Mouse (Mus musculus) liver, adult (tissue): ENCODE data around the gene Ttc23.

Experiments
- GATA4 ChIP-seq: IDR thresholded peaks from 2 replicates; pipeline ENCODE4 v1.6.1; 2014; ENCODE audit warnings: mild to moderate bottlenecking, low read length; ENCODE audit not compliant: insufficient replicate concordance

The Ttc23 gene

DNA sequence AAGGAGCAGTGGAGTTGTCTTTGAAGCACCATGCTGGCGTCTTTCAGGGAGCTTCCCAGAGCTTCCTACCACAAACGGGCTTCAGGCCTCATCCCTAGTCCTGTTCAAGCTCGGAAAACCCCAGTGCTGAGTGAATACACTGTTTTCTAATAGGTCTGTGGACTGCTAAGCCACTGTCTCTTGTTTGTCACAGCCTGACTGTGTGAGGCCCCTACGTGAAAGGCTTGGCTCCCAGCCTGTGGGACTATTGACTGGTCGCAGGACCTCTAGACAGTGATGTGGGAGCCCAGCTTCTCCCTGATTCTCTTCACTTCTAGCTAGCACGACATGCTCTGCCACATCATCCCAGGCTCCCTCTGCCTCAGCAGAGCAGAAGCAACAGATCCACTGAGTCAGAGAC lies 61.0 kb downstream of the Ttc23 start:
- TF ChIP-seq GATA4, result no peak

DNA sequence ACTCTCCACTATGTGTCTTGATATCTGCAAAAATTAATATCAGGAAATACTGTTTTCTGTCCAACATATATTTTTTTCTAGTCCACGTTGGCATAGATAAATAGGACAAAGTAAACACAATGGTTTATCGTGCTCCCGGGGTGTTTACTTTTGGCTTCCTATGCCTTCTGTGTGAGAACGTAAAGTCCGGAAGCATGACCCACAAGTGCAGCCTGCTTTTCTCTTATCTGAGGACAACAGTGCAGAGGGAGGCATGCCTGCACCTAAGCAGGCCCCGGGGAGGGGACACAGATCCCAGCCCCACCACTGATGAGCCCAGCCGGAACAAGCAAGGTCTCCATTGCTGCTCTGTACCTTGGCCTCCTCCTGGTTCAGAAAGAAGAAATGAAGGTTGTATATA lies 63.0 kb downstream of the Ttc23 start:
- 0 out of 2 replicates have a peak, but pooled peaks have one; percentile 9 for TF ChIP-seq GATA4

DNA sequence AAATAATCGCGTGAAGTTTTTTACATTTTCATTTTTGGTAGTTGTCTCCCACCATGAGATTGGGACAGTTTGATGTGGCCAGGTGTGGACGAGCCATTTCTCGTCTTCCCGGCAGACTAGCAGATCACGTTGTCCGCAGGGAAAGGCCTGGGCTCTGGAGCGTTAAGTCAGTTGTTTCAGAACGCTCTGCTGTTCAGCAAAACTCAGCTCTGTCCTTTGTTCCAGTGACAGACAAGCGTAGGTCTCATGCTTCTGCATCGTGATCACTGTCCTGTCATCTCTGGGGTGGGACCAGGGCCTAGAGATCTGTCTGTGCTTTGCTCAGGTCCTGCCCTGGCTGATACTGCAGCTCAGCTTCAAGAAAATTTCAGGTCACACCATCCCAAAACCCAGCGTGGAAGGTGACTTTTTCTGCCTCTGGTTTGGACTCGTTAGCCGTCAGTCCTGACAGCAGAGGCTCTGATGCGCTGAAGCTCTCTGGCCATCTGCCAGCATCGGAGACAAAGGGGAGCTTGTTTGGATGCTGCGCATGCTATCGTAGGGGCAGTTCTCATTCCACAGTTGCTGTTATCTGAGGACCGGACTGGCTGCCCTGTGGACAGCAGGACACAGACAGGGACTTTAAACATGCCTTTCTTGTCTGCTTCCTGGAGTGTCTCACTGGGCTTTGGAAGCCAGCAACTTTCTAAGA lies 66.8 kb downstream of the Ttc23 start:
- TF ChIP-seq GATA4, result no peak

DNA sequence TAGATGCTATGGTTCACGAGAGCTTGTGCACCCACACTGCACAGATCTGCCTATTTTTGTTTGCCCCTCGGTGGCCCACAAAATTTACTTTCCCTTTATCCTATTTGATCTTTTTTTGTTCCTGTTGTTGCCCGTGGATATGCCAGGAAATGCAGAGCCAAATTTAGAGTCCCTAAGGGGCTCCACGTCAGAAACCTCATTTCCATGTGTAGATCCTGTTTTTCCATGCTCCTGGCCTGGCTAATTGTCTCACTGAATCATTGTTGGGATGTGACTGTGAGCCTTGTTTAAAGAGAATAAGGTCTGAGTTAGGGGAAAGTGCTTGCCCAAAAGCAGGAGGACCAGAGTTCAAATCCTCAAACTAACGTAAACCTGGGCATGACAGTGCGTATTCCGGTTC lies 68.0 kb downstream of the Ttc23 start:
- no peak for TF ChIP-seq GATA4

DNA sequence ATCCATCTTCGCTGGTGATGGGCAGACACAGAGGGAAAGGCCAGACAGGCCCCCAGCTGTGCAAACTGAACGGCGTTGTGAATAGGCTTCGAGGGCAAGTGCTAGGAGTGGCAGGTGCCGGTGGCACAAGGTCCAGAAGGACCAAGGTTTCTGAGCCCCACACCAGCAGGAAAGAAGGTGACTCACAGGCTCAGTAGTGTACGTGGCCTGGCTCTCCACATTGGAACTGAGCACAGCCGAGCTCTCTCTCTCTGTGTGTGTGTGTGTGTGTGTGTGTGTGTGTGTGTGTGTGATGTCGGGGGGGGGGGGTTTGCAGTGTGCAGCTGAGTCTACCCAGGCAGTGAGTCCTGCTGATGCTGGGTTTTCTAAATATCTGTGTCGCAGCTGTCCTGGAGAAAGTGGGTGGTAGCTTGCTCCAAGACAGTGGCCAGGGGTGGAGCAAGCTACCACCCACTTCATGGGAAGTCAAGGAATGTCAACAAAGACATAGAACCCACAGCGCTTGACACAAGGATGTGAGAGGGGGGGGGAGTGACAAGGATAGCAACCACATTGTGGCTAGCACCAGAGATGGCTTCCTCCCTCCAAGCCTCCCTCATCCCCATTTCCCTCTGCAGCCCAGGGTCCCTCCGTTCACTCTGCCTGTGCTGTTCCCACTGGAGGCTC lies 69.1 kb downstream of the Ttc23 start:
- TF ChIP-seq GATA4, result no peak

DNA sequence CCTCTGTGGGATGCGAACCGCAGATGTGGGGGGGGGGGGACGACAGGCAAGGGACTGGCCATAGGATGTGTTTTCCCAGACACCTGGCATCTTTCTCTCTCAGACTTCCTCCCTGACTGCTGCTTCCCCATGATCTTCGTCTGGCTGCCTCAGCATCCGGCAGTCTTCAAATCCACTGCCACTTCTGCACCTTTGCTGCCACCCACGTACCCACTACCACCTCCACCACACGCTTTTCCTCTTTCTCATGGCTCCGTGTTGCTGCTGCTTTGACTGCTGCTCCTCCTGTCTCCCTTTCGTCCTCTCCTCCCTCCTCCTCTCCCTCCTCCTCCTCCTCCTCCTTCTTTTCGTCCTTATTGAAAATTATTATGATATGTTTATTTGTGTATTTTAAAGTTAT lies 69.7 kb downstream of the Ttc23 start:
- no peak for TF ChIP-seq GATA4

DNA sequence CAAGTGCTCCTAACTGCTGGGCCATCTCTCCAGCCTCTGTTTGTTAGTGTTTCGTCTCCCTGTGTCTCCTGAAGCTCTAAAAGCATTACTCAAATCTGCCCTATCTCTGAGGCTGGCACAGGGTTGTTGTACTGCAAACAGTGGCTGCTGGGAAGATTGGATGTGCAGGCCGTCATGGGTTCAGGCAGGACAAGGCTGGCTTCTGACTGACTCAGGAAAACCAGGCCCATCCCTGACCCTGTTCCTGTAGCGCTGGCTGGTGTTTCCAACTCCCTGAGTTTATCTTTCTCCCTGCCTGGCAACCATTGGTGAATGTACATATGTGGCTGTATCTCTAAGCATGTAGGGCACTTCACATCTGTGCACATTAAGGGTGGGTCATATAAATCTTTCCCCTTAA lies 70.3 kb downstream of the Ttc23 start:
- TF ChIP-seq GATA4, result no peak

DNA sequence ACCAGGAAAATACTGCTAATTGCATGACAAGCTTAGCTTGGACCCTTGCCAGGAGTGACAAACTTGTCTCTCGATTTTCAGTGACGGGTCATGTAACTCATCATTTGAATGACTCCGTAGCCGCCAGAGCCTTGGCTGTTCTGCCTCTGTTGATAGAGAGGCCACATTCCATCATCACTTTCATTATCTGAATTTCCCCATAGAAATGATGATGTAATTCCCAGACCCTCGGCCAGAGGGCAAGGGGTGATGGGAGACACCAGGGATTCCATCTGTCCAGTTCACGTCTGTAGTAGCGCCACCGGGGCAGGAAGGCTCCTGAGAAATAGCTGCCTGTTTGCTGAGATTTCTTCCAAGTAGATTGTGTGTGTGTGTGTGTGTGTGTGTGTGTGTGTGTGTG lies 71.6 kb downstream of the Ttc23 start:
- no peak for TF ChIP-seq GATA4

DNA sequence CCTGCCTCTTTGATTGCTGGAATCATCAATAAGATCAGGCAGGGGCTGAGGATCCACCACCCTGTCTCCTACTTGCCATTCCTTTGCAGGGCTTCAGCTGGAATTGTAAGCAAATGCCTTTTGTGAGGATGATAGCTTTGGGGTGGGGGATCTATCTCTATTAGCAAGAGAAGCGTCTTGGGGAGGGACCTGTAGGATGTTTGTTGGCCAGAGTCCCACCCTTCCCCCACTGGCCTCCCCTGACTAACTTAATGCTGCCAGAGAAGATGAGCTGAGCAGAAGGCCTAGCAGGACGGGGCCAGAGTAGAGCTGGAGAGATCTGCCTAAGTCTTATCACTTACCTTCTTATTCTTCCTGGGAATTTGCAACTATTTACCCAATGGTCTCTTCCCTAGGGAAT lies 75.0 kb downstream of the Ttc23 start:
- no peak for TF ChIP-seq GATA4

DNA sequence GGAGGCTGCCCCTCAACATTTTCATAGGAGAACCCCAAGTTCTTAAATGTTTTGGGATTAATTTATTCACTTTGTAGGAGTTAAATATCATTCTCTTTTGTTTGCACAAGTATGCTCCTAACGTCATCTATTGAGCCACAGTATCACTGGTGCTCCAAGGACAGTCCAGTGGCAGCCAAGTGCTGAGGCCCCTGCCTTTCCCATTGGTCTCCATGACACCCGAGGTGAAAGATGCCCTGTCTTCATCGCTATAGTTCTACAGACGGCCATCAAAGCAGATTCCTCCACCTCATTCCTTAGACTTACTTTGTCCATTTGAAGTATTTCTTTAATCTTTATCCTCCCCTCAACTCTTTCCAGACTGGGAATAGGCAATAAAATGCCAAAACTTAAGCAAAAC lies 77.3 kb downstream of the Ttc23 start:
- no peak for TF ChIP-seq GATA4

DNA sequence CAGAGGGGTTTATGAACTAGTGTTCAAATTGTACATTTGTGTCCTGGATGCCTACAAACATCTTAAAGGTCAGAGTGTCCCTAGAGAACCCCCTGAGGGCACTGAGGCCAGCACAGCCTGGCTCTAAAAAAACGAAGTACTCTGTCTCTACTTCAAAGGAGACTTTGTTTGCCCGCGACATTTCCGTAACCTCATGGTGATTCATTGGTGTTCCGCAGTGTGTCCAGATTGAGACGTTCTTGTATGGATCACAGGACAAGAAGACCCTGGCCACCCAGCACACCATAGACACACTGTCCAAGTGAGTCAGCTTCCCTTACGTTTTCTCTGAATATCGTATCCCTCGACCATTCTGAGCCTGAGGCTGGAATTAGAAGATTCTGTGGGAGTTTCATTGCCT lies 77.8 kb downstream of the Ttc23 start:
- TF ChIP-seq GATA4, result no peak

DNA sequence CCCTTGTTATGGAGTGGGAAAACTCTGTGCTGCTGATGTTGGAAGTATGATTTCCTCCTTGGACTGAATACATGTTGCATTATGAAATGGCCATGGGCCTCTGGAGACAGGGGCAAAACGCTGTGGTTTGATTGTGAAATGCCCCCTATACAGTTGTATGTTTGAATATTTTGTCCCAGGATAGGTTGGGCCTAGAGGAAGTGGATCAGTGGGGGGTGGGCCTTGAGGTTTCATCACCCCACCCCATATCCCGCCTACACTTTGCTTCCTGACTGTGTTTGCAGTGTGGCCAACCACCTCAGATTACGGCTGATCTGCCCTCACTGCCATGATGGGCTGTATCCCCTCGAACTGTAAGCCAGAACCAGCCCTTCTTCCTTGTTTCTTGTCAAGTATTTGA lies 81.0 kb downstream of the Ttc23 start:
- TF ChIP-seq GATA4, result no peak

DNA sequence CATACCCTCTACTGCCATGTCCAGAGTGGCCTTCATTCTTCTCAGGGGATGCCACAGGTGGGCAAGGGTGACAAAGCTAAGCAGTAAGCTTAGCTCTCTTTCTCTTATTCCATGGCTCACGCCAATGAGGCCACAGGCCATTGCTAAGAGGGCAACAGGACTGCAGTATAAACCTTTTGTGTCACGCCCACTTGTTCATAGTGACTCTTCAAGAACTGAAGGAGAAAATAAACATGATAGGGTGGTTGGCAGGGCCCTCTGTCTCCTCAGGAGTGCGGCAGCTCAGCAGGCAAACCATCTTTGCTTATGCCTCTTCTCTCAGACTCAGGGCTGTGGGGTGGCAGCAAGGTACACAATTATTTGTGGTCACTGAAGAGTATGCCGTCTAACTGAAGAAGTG lies 81.6 kb downstream of the Ttc23 start:
- no peak for TF ChIP-seq GATA4

DNA sequence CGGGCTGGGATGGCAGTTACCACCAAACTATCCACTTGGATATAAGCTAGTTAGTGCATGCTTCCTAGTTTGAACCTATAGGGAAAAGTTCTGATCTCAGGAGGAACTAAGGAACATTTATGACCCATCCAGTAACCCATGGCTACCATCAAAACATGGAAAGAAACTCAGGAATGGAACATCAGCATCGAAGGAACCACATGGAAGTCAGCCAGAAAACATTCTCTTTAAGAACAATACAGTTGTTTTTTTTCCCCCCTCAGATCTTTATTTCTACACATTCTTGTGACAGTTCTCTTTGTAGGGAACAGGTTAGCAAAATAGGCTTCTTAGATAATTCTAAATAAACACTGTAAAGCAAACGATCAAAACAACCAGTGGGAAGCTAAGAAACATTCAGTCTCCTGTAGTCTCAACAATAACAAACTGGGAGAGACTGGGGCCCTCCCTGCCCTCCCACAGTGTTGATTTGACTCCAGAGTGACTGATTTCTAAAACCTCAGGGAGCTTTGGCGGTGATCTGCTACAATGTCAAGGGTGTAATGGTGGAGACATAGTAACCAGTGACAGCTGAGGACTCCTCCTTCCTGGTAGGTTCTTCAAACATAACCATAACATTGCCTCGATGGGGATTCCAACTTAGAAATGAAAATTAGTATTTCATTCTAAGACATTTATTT lies 83.4 kb downstream of the Ttc23 start:
- no peak for TF ChIP-seq GATA4

DNA sequence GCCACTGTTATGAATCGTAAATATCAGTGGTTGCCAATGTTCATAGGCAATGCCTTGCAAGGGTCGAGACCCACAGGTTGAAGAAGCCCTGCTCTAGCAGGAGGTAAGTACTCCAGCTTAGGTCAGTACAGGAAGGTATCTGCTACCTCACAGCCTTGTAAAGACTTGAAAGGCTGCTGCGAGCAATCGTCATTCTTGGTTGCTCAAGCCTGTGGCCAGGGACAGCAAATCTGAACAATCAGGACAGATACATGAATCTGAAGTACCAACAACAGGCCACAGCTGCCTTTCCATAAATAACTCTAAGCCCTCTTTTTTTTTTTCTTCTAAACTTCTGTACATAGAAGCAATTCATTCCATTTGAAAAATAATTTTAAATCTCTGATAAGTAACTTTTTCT lies 85.1 kb downstream of the Ttc23 start:
- no peak for TF ChIP-seq GATA4

DNA sequence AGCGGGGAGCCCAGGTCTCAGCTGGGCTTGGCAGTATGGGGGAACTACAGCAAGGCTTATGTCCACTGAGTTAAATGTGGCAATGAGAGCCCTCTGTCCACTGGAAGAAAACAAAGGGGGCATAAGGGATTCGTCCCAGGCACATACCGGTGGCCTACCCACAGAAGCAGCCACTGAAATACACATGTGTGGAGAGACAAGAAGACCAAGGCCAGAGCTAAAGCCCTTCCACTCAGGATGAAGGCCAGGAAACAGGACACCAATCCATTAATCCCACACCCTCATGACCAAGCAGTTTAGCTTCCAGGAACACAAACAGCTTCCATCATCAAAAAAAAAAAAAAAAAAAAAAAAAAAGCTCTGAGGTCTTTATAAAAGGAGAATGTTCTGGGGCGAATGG lies 93.2 kb downstream of the Ttc23 start:
- TF ChIP-seq GATA4, result no peak

DNA sequence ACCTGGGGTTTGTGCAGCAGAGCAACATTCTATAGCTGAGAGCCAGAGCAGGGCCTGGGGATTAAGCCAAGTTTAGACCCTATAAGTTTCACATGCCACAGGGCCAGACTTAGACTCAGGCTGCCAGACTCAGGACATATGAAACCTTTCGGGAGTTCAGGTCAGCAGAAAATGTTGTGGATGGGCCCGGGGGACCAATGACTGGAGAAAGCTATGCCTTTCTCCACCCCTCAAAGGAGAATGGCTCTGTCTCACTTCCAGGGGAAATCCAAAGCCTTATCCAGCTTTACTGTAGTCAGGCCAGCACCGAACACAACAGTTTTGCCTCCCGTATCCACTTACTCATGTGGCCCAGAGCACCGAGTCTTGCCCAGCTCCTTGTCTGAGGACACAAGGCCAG lies 93.6 kb downstream of the Ttc23 start:
- TF ChIP-seq GATA4, result no peak

DNA sequence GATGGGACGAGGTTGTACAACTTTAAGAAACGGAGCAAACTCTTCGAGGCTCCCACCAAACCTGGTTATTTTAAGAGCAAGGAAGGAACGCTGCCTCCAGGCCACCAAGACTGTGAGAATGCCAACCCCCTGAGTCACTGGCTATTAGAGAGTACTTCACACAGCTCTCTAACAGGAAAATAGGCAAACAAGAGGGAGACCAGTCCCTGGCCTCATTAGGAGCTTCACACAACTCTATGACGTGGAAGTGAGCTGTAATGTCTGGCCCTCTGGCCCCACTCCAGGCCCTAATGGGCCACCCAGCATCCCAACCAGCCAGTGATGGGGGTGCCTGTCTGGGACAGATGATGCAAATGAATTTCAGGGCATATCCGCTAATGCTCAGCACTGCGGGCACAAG lies 94.5 kb downstream of the Ttc23 start:
- no peak for TF ChIP-seq GATA4
